Mouse (Mus musculus) embryonic fibroblast, embryonic 13.5 days (primary cell): Measurements from ENCODE around the gene Zfp212. TPM values are rescaled to one million over a fixed set of nuclear protein-coding genes. Genes with fewer than 3 reads are reported as not detected.
"Not testable (repeated sequence)": the region's sequence is repeated elsewhere in the genome, so short reads cannot be mapped to it uniquely, and the experiment has no call there.

Source experiments
- H3K27ac ChIP-seq: 2 replicates; pipeline ENCODE4 v1.5.1; 2012; ENCODE audit warnings: low read length, control low read depth, inconsistent platforms; ENCODE audit not compliant: insufficient read depth
- H3K4me1 ChIP-seq: 2 replicates; pipeline ENCODE4 v1.6.1; 2011; ENCODE audit warnings: low read length; ENCODE audit not compliant: control insufficient read depth, insufficient read depth
- H3K4me3 ChIP-seq: 2 replicates; pipeline ENCODE4 v1.5.1; 2011; ENCODE audit warnings: mild to moderate bottlenecking, control low read depth, low read length; ENCODE audit not compliant: insufficient read depth
- CTCF ChIP-seq: IDR thresholded peaks from 2 replicates; pipeline ENCODE4 v1.5.1; 2011; ENCODE audit warnings: mild to moderate bottlenecking, control low read depth, low read length, moderate library complexity, borderline replicate concordance; ENCODE audit not compliant: insufficient read depth
- POLR2A ChIP-seq: IDR thresholded peaks from 2 replicates; pipeline ENCODE4 v1.6.1; 2011; ENCODE audit warnings: low read depth, mild to moderate bottlenecking, control low read depth, low read length, moderate library complexity
- polyA plus RNA-seq: library from polyadenylated mRNA; stranded (reverse); fragments of >200 nt; gene quantifications from 2 replicates; pipeline ENCODE4 v1.2.4, GENCODE M21; 2011; ENCODE audit warnings: low read depth; ENCODE audit not compliant: missing spikeins, insufficient read length

The Zfp212 gene
- polyA plus RNA-seq, 1 experiment: 8.9 TPM

DNA sequence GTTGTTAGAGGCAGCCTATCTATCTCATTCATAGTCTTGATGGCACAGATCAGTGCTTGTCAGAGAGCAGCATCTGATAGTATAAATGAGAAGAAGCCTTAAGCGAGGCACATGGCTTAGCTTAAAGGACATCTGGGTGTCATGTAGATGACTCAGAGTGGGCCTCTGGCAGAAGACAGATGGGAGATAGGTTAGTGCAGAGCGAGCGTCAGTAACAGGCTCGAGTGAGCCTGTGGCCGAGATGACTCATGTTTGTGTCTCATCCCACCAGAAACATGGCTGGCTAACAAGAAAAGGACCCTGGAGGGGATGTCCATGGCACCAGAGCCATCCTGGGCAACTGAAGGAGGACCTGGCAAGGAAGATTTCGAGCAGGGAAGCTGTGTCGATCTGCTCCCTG, 42.8 kb downstream of the Zfp212 start:
- Histone ChIP-seq H3K27ac (no peak overlapping the region), H3K4me1 (no peaks in the 10 kb centered on the region), H3K4me3 (no peak overlapping the region)
- no peak for TF ChIP-seq POLR2A
- no peak for TF ChIP-seq CTCF

- H3K4me3 ChIP-seq, H3K27ac ChIP-seq, H3K4me1 ChIP-seq: not testable (repeated sequence)
Measured at GRCm38 (mm10) chr6:47968166-47968565, 47.9 kb downstream of the Zfp212 start.

GRCm38 (mm10) chr6:47974599-47974998, 54.3 kb downstream of the Zfp212 start:
- H3K27ac ChIP-seq: no peak overlapping the region
- H3K4me1 ChIP-seq: no peaks in the 10 kb centered on the region
- no peak overlapping the region for H3K4me3 ChIP-seq
- TF ChIP-seq CTCF (no peak), POLR2A (no peak)

DNA sequence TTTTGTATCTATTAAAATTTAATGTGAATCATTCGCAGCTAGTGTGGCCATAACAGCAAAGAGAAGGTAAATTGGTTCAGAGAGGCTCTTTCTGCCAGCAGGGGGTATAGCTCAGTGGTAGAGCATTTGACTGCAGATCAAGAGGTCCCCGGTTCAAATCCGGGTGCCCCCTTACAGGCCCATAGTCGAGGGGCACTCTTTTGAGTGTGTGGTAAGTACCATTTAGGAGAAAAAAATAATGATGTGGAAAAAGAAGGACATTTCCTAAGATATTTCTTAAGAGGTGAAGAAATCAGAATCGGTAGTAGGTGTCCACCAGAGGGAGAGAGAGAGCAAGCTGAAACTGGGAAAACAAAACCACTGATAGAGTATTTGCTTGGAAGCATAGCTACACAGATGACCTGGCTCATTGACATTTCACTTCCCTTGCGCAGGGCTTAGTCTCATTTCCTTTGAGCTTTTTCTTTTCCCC, 58.7 kb downstream of the Zfp212 start:
- no peaks in the 10 kb centered on the region for H3K4me1 ChIP-seq
- H3K4me3 ChIP-seq: no peak overlapping the region
- no peak for TF ChIP-seq POLR2A
- no peak for TF ChIP-seq CTCF
- peak overlapping the region; percentile 81 for H3K27ac ChIP-seq

Other genes with a start within 250 kb of the Zfp212 start
- 324 and 337 TPM in 2 replicates for gene Pdia4, start 107.0 kb upstream of the Zfp212 start, polyA plus RNA-seq
- gene Zfp786, start 89.6 kb upstream of the Zfp212 start, polyA plus RNA-seq: 0.60 and 0.72 TPM in 2 replicates
- gene Zfp398, start 84.8 kb upstream of the Zfp212 start, polyA plus RNA-seq: 6.4 and 8.1 TPM in 2 replicates
- gene Zfp282, start 43.3 kb upstream of the Zfp212 start, polyA plus RNA-seq: 8.0 and 9.6 TPM in 2 replicates
- gene Zfp956, start 32.9 kb downstream of the Zfp212 start, polyA plus RNA-seq: 3.7 and 4.2 TPM in 2 replicates
- 26.4 and 28.1 TPM in 2 replicates for gene Zfp777, start 128.4 kb downstream of the Zfp212 start, polyA plus RNA-seq
- gene Zfp746, start 166.1 kb downstream of the Zfp212 start, polyA plus RNA-seq: 19.2 and 21.1 TPM in 2 replicates